Mouse (Mus musculus): Measurements from ENCODE around the gene Wrap53. TPM values are rescaled to one million over a fixed set of nuclear protein-coding genes. Genes with fewer than 3 reads are reported as not detected.

Wrap53 gene
- polyA plus RNA-seq, 1 experiment from 2014 or later = 16.5 TPM

- H3K36me3 ChIP-seq (ENCODE audit: control insufficient read depth, insufficient read depth) = peaks cover 46% of the 10 kb centered on the region
- no peaks in the 10 kb centered on the region for H3K27me3 ChIP-seq (ENCODE audit: control insufficient read depth, insufficient read depth, low read length)
- no peak overlapping the region for H3K4me3 ChIP-seq (ENCODE audit: low read length)
- no peak overlapping the region for H3K4me2 ChIP-seq (ENCODE audit: low read depth, low read length)
- no peak overlapping the region for H3K27ac ChIP-seq (ENCODE audit: low read length)
- no peak for ATAC-seq (replicated peaks; ENCODE audit: extremely low read depth, insufficient read depth, low FRiP score)
- H3K9me3 ChIP-seq (replicated peaks; ENCODE audit: control insufficient read depth, low read length) = no peaks in the 10 kb centered on the region
- H3K4me1 ChIP-seq (ENCODE audit: control insufficient read depth, insufficient read depth, low read length) = no peaks in the 10 kb centered on the region
- no peak overlapping the region for H3K9ac ChIP-seq (ENCODE audit: low read length)
- 88% methylated on average over 3 of the region's 3 CpGs for WGBS
Measured at GRCm38 (mm10) chr11:69591424-69591823, 11.4 kb upstream of the Wrap53 start.

- H3K36me3 ChIP-seq (ENCODE audit: control insufficient read depth, insufficient read depth) = peaks cover 46% of the 10 kb centered on the region
- H3K27ac ChIP-seq (ENCODE audit: low read length) = no peak overlapping the region
- H3K4me2 ChIP-seq (ENCODE audit: low read depth, low read length) = no peak overlapping the region
- H3K4me3 ChIP-seq (ENCODE audit: low read length) = no peak overlapping the region
- H3K9me3 ChIP-seq (replicated peaks; ENCODE audit: control insufficient read depth, low read length) = no peaks in the 10 kb centered on the region
- H3K4me1 ChIP-seq (ENCODE audit: control insufficient read depth, insufficient read depth, low read length) = no peaks in the 10 kb centered on the region
- 88% methylated on average over 8 of the region's 8 CpGs for WGBS
- H3K27me3 ChIP-seq (ENCODE audit: control insufficient read depth, insufficient read depth, low read length) = no peaks in the 10 kb centered on the region
- no peak for ATAC-seq (replicated peaks; ENCODE audit: extremely low read depth, insufficient read depth, low FRiP score)
- no peak overlapping the region for H3K9ac ChIP-seq (ENCODE audit: low read length)
Measured at GRCm38 (mm10) chr11:69590622-69591021, 10.6 kb upstream of the Wrap53 start.

GRCm38 (mm10) chr11:69589207-69589834, 9.3 kb upstream of the Wrap53 start:
- Histone ChIP-seq H3K9me3 (replicated peaks; ENCODE audit: control insufficient read depth, low read length) (no peaks in the 10 kb centered on the region), H3K9ac (ENCODE audit: low read length) (no peak overlapping the region), H3K4me2 (ENCODE audit: low read depth, low read length) (no peak overlapping the region), H3K4me3 (ENCODE audit: low read length) (no peak overlapping the region), H3K4me1 (ENCODE audit: control insufficient read depth, insufficient read depth, low read length) (no peaks in the 10 kb centered on the region), H3K36me3 (ENCODE audit: control insufficient read depth, insufficient read depth) (peaks cover 43% of the 10 kb centered on the region), H3K27me3 (ENCODE audit: control insufficient read depth, insufficient read depth, low read length) (no peaks in the 10 kb centered on the region), H3K27ac (ENCODE audit: low read length) (no peak overlapping the region)
- 85% methylated on average over 22 of the region's 22 CpGs for WGBS
- no peak for ATAC-seq (replicated peaks; ENCODE audit: extremely low read depth, insufficient read depth, low FRiP score)

GRCm38 (mm10) chr11:69585718-69586325, 5.8 kb upstream of the Wrap53 start:
- Histone ChIP-seq H3K4me2 (ENCODE audit: low read depth, low read length) (no peak overlapping the region), H3K9ac (ENCODE audit: low read length) (no peak overlapping the region), H3K36me3 (ENCODE audit: control insufficient read depth, insufficient read depth) (peaks cover 35% of the 10 kb centered on the region), H3K27ac (ENCODE audit: low read length) (no peak overlapping the region), H3K4me3 (ENCODE audit: low read length) (no peak overlapping the region), H3K27me3 (ENCODE audit: control insufficient read depth, insufficient read depth, low read length) (no peaks in the 10 kb centered on the region), H3K9me3 (replicated peaks; ENCODE audit: control insufficient read depth, low read length) (no peaks in the 10 kb centered on the region), H3K4me1 (ENCODE audit: control insufficient read depth, insufficient read depth, low read length) (peaks cover 7% of the 10 kb centered on the region)
- no peak for ATAC-seq (replicated peaks; ENCODE audit: extremely low read depth, insufficient read depth, low FRiP score)
- 65% methylated on average over 7 of the region's 7 CpGs for WGBS

- H3K27me3 ChIP-seq (ENCODE audit: control insufficient read depth, insufficient read depth, low read length) = no peaks in the 10 kb centered on the region
- peaks cover 28% of the 10 kb centered on the region for H3K36me3 ChIP-seq (ENCODE audit: control insufficient read depth, insufficient read depth)
- no peak overlapping the region for H3K4me2 ChIP-seq (ENCODE audit: low read depth, low read length)
- no peak overlapping the region for H3K27ac ChIP-seq (ENCODE audit: low read length)
- no peak for ATAC-seq (replicated peaks; ENCODE audit: extremely low read depth, insufficient read depth, low FRiP score)
- no peak overlapping the region for H3K4me3 ChIP-seq (ENCODE audit: low read length)
- H3K9ac ChIP-seq (ENCODE audit: low read length) = no peak overlapping the region
- 95% methylated on average over 13 of the region's 13 CpGs for WGBS
- no peaks in the 10 kb centered on the region for H3K9me3 ChIP-seq (replicated peaks; ENCODE audit: control insufficient read depth, low read length)
- peaks cover 7% of the 10 kb centered on the region for H3K4me1 ChIP-seq (ENCODE audit: control insufficient read depth, insufficient read depth, low read length)
Measured at GRCm38 (mm10) chr11:69584937-69585336, 4.9 kb upstream of the Wrap53 start.

GRCm38 (mm10) chr11:69584008-69584407, 4.0 kb upstream of the Wrap53 start:
- H3K4me3 ChIP-seq (ENCODE audit: low read length) = no peak overlapping the region
- WGBS = 82% methylated on average over 7 of the region's 7 CpGs

GRCm38 (mm10) chr11:69582230-69582805, 2.3 kb upstream of the Wrap53 start:
- 58% methylated on average over 9 of the region's 9 CpGs for WGBS
- H3K27ac ChIP-seq (ENCODE audit: low read length) = no peak overlapping the region; the same call in 1 of the 2 replicates
- H3K9ac ChIP-seq (ENCODE audit: low read length) = peak overlapping the region; percentile 80
- H3K4me3 ChIP-seq (ENCODE audit: low read length) = peak overlapping the region; percentile 88
- H3K9me3 ChIP-seq (replicated peaks; ENCODE audit: control insufficient read depth, low read length) = no peaks in the 10 kb centered on the region
- peaks cover 20% of the 10 kb centered on the region for H3K4me1 ChIP-seq (ENCODE audit: control insufficient read depth, insufficient read depth, low read length)
- H3K27me3 ChIP-seq (ENCODE audit: control insufficient read depth, insufficient read depth, low read length) = no peaks in the 10 kb centered on the region
- ATAC-seq (replicated peaks; ENCODE audit: extremely low read depth, insufficient read depth, low FRiP score) = no peak
- H3K36me3 ChIP-seq (ENCODE audit: control insufficient read depth, insufficient read depth) = peaks cover 2% of the 10 kb centered on the region; the same call in 1 of the 2 replicates
- H3K4me2 ChIP-seq (ENCODE audit: low read depth, low read length) = peak overlapping the region; percentile 79

More at GRCm38 (mm10) chr11:69584008-69584407, 4.0 kb upstream of the Wrap53 start:
- Histone ChIP-seq H3K4me1 (ENCODE audit: control insufficient read depth, insufficient read depth, low read length) (peaks cover 9% of the 10 kb centered on the region), H3K27ac (ENCODE audit: low read length) (no peak overlapping the region), H3K36me3 (ENCODE audit: control insufficient read depth, insufficient read depth) (peaks cover 18% of the 10 kb centered on the region), H3K9ac (ENCODE audit: low read length) (no peak overlapping the region), H3K27me3 (ENCODE audit: control insufficient read depth, insufficient read depth, low read length) (no peaks in the 10 kb centered on the region), H3K4me2 (ENCODE audit: low read depth, low read length) (no peak overlapping the region), H3K9me3 (replicated peaks; ENCODE audit: control insufficient read depth, low read length) (no peaks in the 10 kb centered on the region)
- ATAC-seq (replicated peaks; ENCODE audit: extremely low read depth, insufficient read depth, low FRiP score) = no peak

- Histone ChIP-seq H3K36me3 (ENCODE audit: control insufficient read depth, insufficient read depth) (peaks cover 2% of the 10 kb centered on the region; the same call in 1 of the 2 replicates), H3K9ac (ENCODE audit: low read length) (peak overlapping the region; percentile 80), H3K4me1 (ENCODE audit: control insufficient read depth, insufficient read depth, low read length) (peaks cover 24% of the 10 kb centered on the region), H3K27ac (ENCODE audit: low read length) (peak overlapping the region; percentile 96), H3K27me3 (ENCODE audit: control insufficient read depth, insufficient read depth, low read length) (no peaks in the 10 kb centered on the region), H3K4me2 (ENCODE audit: low read depth, low read length) (peak overlapping the region; percentile 79), H3K9me3 (replicated peaks; ENCODE audit: control insufficient read depth, low read length) (no peaks in the 10 kb centered on the region), H3K4me3 (ENCODE audit: low read length) (peak overlapping the region; percentile 88)
- WGBS = 2% methylated on average over 8 of the region's 8 CpGs
- ATAC-seq (replicated peaks; ENCODE audit: extremely low read depth, insufficient read depth, low FRiP score) = no peak
Measured at GRCm38 (mm10) chr11:69581814-69582213, 1.8 kb upstream of the Wrap53 start.

- WGBS = 0% methylated on average over 36 of the region's 36 CpGs
- peak overlapping the region; percentile 96 for H3K27ac ChIP-seq (ENCODE audit: low read length)
- H3K9me3 ChIP-seq (replicated peaks; ENCODE audit: control insufficient read depth, low read length) = no peaks in the 10 kb centered on the region
- peak overlapping the region; percentile 80 for H3K9ac ChIP-seq (ENCODE audit: low read length)
- no peaks in the 10 kb centered on the region for H3K27me3 ChIP-seq (ENCODE audit: control insufficient read depth, insufficient read depth, low read length)
- ATAC-seq (replicated peaks; ENCODE audit: extremely low read depth, insufficient read depth, low FRiP score) = peak; percentile 80
- H3K4me2 ChIP-seq (ENCODE audit: low read depth, low read length) = peak overlapping the region; percentile 79
- peaks cover 2% of the 10 kb centered on the region; the same call in 1 of the 2 replicates for H3K36me3 ChIP-seq (ENCODE audit: control insufficient read depth, insufficient read depth)
- H3K4me3 ChIP-seq (ENCODE audit: low read length) = peak overlapping the region; percentile 88
- peaks cover 24% of the 10 kb centered on the region for H3K4me1 ChIP-seq (ENCODE audit: control insufficient read depth, insufficient read depth, low read length)
Measured at GRCm38 (mm10) chr11:69581147-69581688, 1.2 kb upstream of the Wrap53 start.
